12 mouse cellular contexts compared by ENCODE assay signal in genomic region chr15:83059233-83059660, GRCm38 (mm10). TPM values are rescaled to one million over a fixed set of nuclear protein-coding genes. Genes with fewer than 3 reads are reported as not detected.
DNase-seq lines count a peak whose midpoint lies in the region; ATAC-seq lines count a peak whose summit lies in the region.
"Had no signal": no experiment of that assay in that cellular context is flagged by ENCODE, and none has a peak within 500 bp of the region (broad histone marks: within the 10 kb centered on the region; RNA-seq: fewer than 3 reads in every experiment).

No protein-coding gene starts in this region.

- 0 out of 2 replicates have a peak overlapping the region, but pooled peaks have one; percentile 22 for H3K9ac ChIP-seq in neural tube, embryonic 13.5 days
- H3K9ac ChIP-seq in forebrain, embryonic 12.5 days, result no peak overlapping the region
- no peak overlapping the region for H3K9ac ChIP-seq in liver, embryonic 13.5 days
- H3K9ac ChIP-seq in neural tube, embryonic 14.5 days (replicated peaks; ENCODE audit: low read depth, low read length), result no peak overlapping the region
- H3K9ac ChIP-seq: embryonic facial prominence, embryonic 12.5 days; heart, embryonic 13.5 days; stomach, embryonic 15.5 days had no signal

- no peaks in the 10 kb centered on the region for H3K27me3 ChIP-seq in neural tube, embryonic 13.5 days
- no peaks in the 10 kb centered on the region for H3K27me3 ChIP-seq in forebrain, embryonic 12.5 days
- H3K27me3 ChIP-seq in liver, embryonic 13.5 days, result peaks cover 42% of the 10 kb centered on the region
- H3K27me3 ChIP-seq in neural tube, embryonic 14.5 days (ENCODE audit: control insufficient read depth, insufficient read depth, low read length), result no peaks in the 10 kb centered on the region
- H3K27me3 ChIP-seq: embryonic facial prominence, embryonic 12.5 days; heart, embryonic 13.5 days; stomach, embryonic 15.5 days had no signal

- DNase-seq in neural tube, embryonic 10.5 days (ENCODE audit: extremely low spot score, low spot score), result no peak
- DNase-seq in liver, embryonic 13.5 days, result peak; percentile 32
- DNase-seq in thymus, postnatal 4 days, result no peak
- no peak for DNase-seq in kidney, postnatal 10 days
- no peak for DNase-seq in spleen, postnatal 14 days (ENCODE audit: low spot score in 2 of 2)

- H3K36me3 ChIP-seq in neural tube, embryonic 13.5 days, result no peaks in the 10 kb centered on the region
- no peaks in the 10 kb centered on the region for H3K36me3 ChIP-seq in forebrain, embryonic 12.5 days (replicated peaks)
- no peaks in the 10 kb centered on the region for H3K36me3 ChIP-seq in liver, embryonic 13.5 days
- H3K36me3 ChIP-seq in neural tube, embryonic 14.5 days (ENCODE audit: control insufficient read depth, insufficient read depth, low read length), result no peaks in the 10 kb centered on the region
- H3K36me3 ChIP-seq: embryonic facial prominence, embryonic 12.5 days; heart, embryonic 13.5 days; stomach, embryonic 15.5 days had no signal

- peaks cover 56% of the 10 kb centered on the region for H3K4me1 ChIP-seq in neural tube, embryonic 13.5 days (replicated peaks)
- peaks cover 27% of the 10 kb centered on the region for H3K4me1 ChIP-seq in forebrain, embryonic 12.5 days
- peaks cover 29% of the 10 kb centered on the region for H3K4me1 ChIP-seq in liver, embryonic 13.5 days (replicated peaks)
- H3K4me1 ChIP-seq in neural tube, embryonic 14.5 days (ENCODE audit: control insufficient read depth, insufficient read depth, low read length), result peaks cover 20% of the 10 kb centered on the region

- H3K9me3 ChIP-seq in neural tube, embryonic 13.5 days, result no peaks in the 10 kb centered on the region
- H3K9me3 ChIP-seq in forebrain, embryonic 12.5 days, result no peaks in the 10 kb centered on the region
- H3K9me3 ChIP-seq in liver, embryonic 13.5 days (replicated peaks), result no peaks in the 10 kb centered on the region
- no peaks in the 10 kb centered on the region for H3K9me3 ChIP-seq in neural tube, embryonic 14.5 days (ENCODE audit: control insufficient read depth, low read length)
- H3K9me3 ChIP-seq: embryonic facial prominence, embryonic 12.5 days; heart, embryonic 13.5 days; stomach, embryonic 15.5 days had no signal

- H3K4me2 ChIP-seq in neural tube, embryonic 13.5 days, result no peak overlapping the region
- H3K4me2 ChIP-seq in forebrain, embryonic 12.5 days, result no peak overlapping the region
- H3K4me2 ChIP-seq in liver, embryonic 13.5 days, result no peak overlapping the region
- H3K4me2 ChIP-seq in neural tube, embryonic 14.5 days (ENCODE audit: low read depth, low read length), result no peak overlapping the region
- H3K4me2 ChIP-seq: embryonic facial prominence, embryonic 12.5 days; heart, embryonic 13.5 days; stomach, embryonic 15.5 days had no signal

- 38% methylated on average over 5 of the region's 5 CpGs for WGBS in neural tube, embryonic 13.5 days
- 48% methylated on average over 5 of the region's 5 CpGs for WGBS in forebrain, embryonic 12.5 days
- WGBS in liver, embryonic 13.5 days (ENCODE audit: insufficient replicate concordance), result 7% methylated on average over 5 of the region's 5 CpGs
- WGBS in neural tube, embryonic 14.5 days, result 43% methylated on average over 5 of the region's 5 CpGs

- H3K4me3 ChIP-seq in neural tube, embryonic 13.5 days, result no peak overlapping the region
- H3K4me3 ChIP-seq in forebrain, embryonic 12.5 days (replicated peaks), result no peak overlapping the region
- H3K4me3 ChIP-seq in liver, embryonic 13.5 days (replicated peaks), result no peak overlapping the region
- no peak overlapping the region for H3K4me3 ChIP-seq in neural tube, embryonic 14.5 days (ENCODE audit: low read depth, low read length)
- H3K4me3 ChIP-seq: embryonic facial prominence, embryonic 12.5 days; heart, embryonic 13.5 days; stomach, embryonic 15.5 days had no signal

- no peak for ATAC-seq in neural tube, embryonic 13.5 days (ENCODE audit: low read depth)
- ATAC-seq in forebrain, embryonic 12.5 days (ENCODE audit: low FRiP score), result no peak
- ATAC-seq in liver, embryonic 13.5 days (ENCODE audit: low read depth), result peak; percentile 62
- ATAC-seq in neural tube, embryonic 14.5 days (ENCODE audit: low read depth), result no peak
- ATAC-seq: lung, postnatal 0 days had no signal

- peak overlapping the region; percentile 67 for H3K27ac ChIP-seq in neural tube, embryonic 13.5 days (replicated peaks)
- H3K27ac ChIP-seq in forebrain, embryonic 12.5 days, result peak overlapping the region; percentile 43; the same call in 1 of the 2 replicates
- no peak overlapping the region for H3K27ac ChIP-seq in liver, embryonic 13.5 days
- peak overlapping the region; percentile 35; the same call in 1 of the 2 replicates for H3K27ac ChIP-seq in neural tube, embryonic 14.5 days (ENCODE audit: low read depth, low read length)
- H3K27ac ChIP-seq: embryonic facial prominence, embryonic 12.5 days; heart, embryonic 13.5 days; stomach, embryonic 15.5 days had no signal

RNA-seq across cellular contexts. Expression of gene Nfam1, which starts 26.1 kb away (rescaled TPM):
- 2.4 and 2.6 TPM in 2 replicates for polyA plus RNA-seq in neural tube, embryonic 13.5 days (2015; fragmentation: Nextera tagmentation; extraction: Ambion mirVana)
- polyA plus RNA-seq in forebrain, embryonic 12.5 days (2016; fragmentation: Nextera tagmentation; extraction: Ambion mirVana), result 1.4 and 1.7 TPM in 2 replicates
- 5.9 and 7.0 TPM in 2 replicates for polyA plus RNA-seq in liver, embryonic 13.5 days (2015; fragmentation: Nextera tagmentation; extraction: Ambion mirVana)
- 0.31 and 1.8 TPM in 2 replicates for polyA plus RNA-seq in neural tube, embryonic 14.5 days (2014; fragmentation: Nextera tagmentation; extraction: Ambion mirVana)

RNA-seq across cellular contexts. Expression of gene Serhl, which starts 30.1 kb away (rescaled TPM):
- polyA plus RNA-seq in neural tube, embryonic 13.5 days (2015; fragmentation: Nextera tagmentation; extraction: Ambion mirVana), result 20.8 and 31.3 TPM in 2 replicates
- polyA plus RNA-seq in forebrain, embryonic 12.5 days (2016; fragmentation: Nextera tagmentation; extraction: Ambion mirVana), result 36.0 and 45.4 TPM in 2 replicates
- 20.1 and 23.8 TPM in 2 replicates for polyA plus RNA-seq in liver, embryonic 13.5 days (2015; fragmentation: Nextera tagmentation; extraction: Ambion mirVana)
- 22.3 and 37.8 TPM in 2 replicates for polyA plus RNA-seq in neural tube, embryonic 14.5 days (2014; fragmentation: Nextera tagmentation; extraction: Ambion mirVana)
